Mouse (Mus musculus) MEL (cell line): ENCODE data around the gene Palm.

Source experiments
- CTCF ChIP-seq, 3 experiments: IDR thresholded peaks in 2 of 3; conservative IDR thresholded peaks in 1 of 3; 2 replicates each; pipeline ENCODE4 v1.5.1; 2011 to 2012; ENCODE audit warnings: low read length in 3 of 3, low read depth in 2 of 3, mild to moderate bottlenecking in 2 of 3, improper control_type of control experiment in 1 of 3, inconsistent platforms in 1 of 3, mixed read lengths in 1 of 3, moderate library complexity in 1 of 3; ENCODE audit not compliant: control insufficient read depth in 1 of 3, insufficient read depth in 1 of 3, poor library complexity in 1 of 3, severe bottlenecking in 1 of 3
- NELFE ChIP-seq: IDR thresholded peaks from 2 replicates; pipeline ENCODE4 v1.6.1; 2011; ENCODE audit warnings: low read depth, low read length, improper control_type of control experiment
- POLR2AphosphoS2 ChIP-seq: IDR thresholded peaks from 2 replicates; pipeline ENCODE4 v1.6.1; 2011; ENCODE audit warnings: low read length, improper control_type of control experiment
- UBTF ChIP-seq: IDR thresholded peaks from 2 replicates; pipeline ENCODE4 v1.6.1; 2012; ENCODE audit warnings: low read depth, mild to moderate bottlenecking, inconsistent platforms, low read length, improper control_type of control experiment, moderate library complexity, borderline replicate concordance; ENCODE audit not compliant: insufficient read depth
- USF1 ChIP-seq: IDR thresholded peaks from 2 replicates; pipeline ENCODE4 v1.6.1; 2014; ENCODE audit warnings: low read depth, mild to moderate bottlenecking, inconsistent platforms, low read length, improper control_type of control experiment, moderate library complexity
- USF2 ChIP-seq, 2 experiments: IDR thresholded peaks; 2 replicates each; pipeline ENCODE4 v1.6.1; 2011 to 2012; ENCODE audit warnings: improper control_type of control experiment in 2 of 2, low read length in 2 of 2, borderline replicate concordance in 1 of 2, inconsistent platforms in 1 of 2, low read depth in 1 of 2, mild to moderate bottlenecking in 1 of 2; ENCODE audit not compliant: insufficient read depth in 1 of 2

GRCm38 (mm10) chr10:79859116-79859515, 65.7 kb downstream of the Palm start:
- no peak for TF ChIP-seq POLR2AphosphoS2
- no peak for TF ChIP-seq USF2 (IDR thresholded peaks at IDR 0.05; ENCODE audit: borderline replicate concordance in 1 of 2, insufficient read depth in 1 of 2, low read depth in 1 of 2, low read length in 2 of 2)
- TF ChIP-seq UBTF = no peak
- no peak for TF ChIP-seq USF1
- TF ChIP-seq CTCF (IDR thresholded peaks at IDR 0.05 in 2 of 3, conservative IDR thresholded peaks at IDR 0.05 in 1 of 3; ENCODE audit: control insufficient read depth in 1 of 3, insufficient read depth in 1 of 3, low read depth in 2 of 3, low read length in 3 of 3, poor library complexity in 1 of 3, severe bottlenecking in 1 of 3) = no peak
- TF ChIP-seq NELFE = no peak
